Mouse (Mus musculus) C2C12 (cell line): ENCODE measurements around the gene Ypel1.

ENCODE experiments used
- CTCF ChIP-seq: IDR thresholded peaks from one replicate; pipeline ENCODE4 v1.5.1; 2011; ENCODE audit not compliant: control insufficient read depth, insufficient read depth, insufficient read length
- FOSL1 ChIP-seq: IDR thresholded peaks from one replicate; pipeline ENCODE4 v1.8.0; 2011; ENCODE audit warnings: mild to moderate bottlenecking, low read length; ENCODE audit not compliant: poor library complexity, insufficient read depth, severe bottlenecking
- MYOD1 ChIP-seq: IDR thresholded peaks from one replicate; pipeline ENCODE4 v1.6.1; 2011; ENCODE audit warnings: low read depth; ENCODE audit not compliant: control insufficient read depth, insufficient read length
- MYOG ChIP-seq: IDR thresholded peaks from one replicate; pipeline ENCODE4 v1.6.1; 2011; ENCODE audit not compliant: control insufficient read depth, insufficient read length; ENCODE audit errors: extremely low read depth
- USF1 ChIP-seq: IDR thresholded peaks from one replicate; pipeline ENCODE4 v1.6.1; 2011; ENCODE audit warnings: low read depth, mild to moderate bottlenecking, control low read depth, moderate library complexity

GRCm38 (mm10) chr16:17132906-17133200 lies 63.4 kb downstream of the Ypel1 start:
- TF ChIP-seq CTCF, result no peak
- TF ChIP-seq FOSL1, result no peak
- no peak for TF ChIP-seq MYOD1
- TF ChIP-seq USF1, result no peak
- no peak for TF ChIP-seq MYOG
